Mouse (Mus musculus): Measurements from ENCODE around the gene C1qtnf5. TPM values are rescaled to one million over a fixed set of nuclear protein-coding genes. Genes with fewer than 3 reads are reported as not detected.

The C1qtnf5 gene
- polyA plus RNA-seq (2011; ENCODE audit: insufficient read length, low read depth, missing spikeins): 25.4 and 36.4 TPM in 2 replicates

- H3K27ac ChIP-seq (ENCODE audit: insufficient read depth, low read length): peak within 1 kb of the TSS; percentile 80
- TF ChIP-seq CTCF (IDR thresholded peaks at IDR 0.05; ENCODE audit: borderline replicate concordance, insufficient read depth, low read length) (no peak), POLR2A (IDR thresholded peaks at IDR 0.05; ENCODE audit: low read depth, low read length) (peak; percentile 60)
- H3K4me1 ChIP-seq (ENCODE audit: control insufficient read depth, insufficient read depth, low read length): 0 out of 2 replicates have a peak, but pooled peaks cover 9% of the 10 kb centered on the region
- H3K4me3 ChIP-seq (ENCODE audit: insufficient read depth, low read length): peak within 1 kb of the TSS; percentile 7
These were observed at the start of gene C1qtnf5 for GRCm38 (mm10) chr9:44107110-44107509. Gene C1qtnf5 (plus strand): TSS chr9:44107245.

- H3K4me1 ChIP-seq (ENCODE audit: control insufficient read depth, insufficient read depth, low read length): no peaks in the 10 kb centered on the region; the same call in 1 of the 2 replicates
These were observed 48.4 kb upstream of the C1qtnf5 start for GRCm38 (mm10) chr9:44058606-44059005.

DNA sequence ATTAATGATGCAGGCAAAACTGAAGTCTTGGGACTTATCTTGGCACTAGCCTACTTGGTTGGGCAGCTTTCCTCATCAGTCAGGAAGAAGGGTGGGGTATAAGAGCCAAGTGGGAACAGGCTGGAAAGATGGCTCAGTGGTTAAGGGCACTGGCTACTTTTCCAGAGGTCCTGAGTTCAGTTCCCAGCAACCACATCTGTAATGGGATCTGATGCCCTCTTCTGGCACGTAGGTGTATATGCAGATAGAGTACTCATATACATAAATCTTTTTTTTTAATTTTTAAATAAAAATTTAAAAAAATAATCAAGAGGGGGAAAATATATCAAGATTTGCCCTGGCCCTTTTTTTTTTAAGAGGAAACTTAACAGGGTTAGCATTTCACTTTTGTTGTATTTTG lies 41.9 kb upstream of the C1qtnf5 start:
- Histone ChIP-seq H3K27ac (ENCODE audit: insufficient read depth, low read length) (no peak overlapping the region), H3K4me3 (ENCODE audit: insufficient read depth, low read length) (no peak overlapping the region), H3K4me1 (ENCODE audit: control insufficient read depth, insufficient read depth, low read length) (no peaks in the 10 kb centered on the region; the same call in 1 of the 2 replicates)
- no peak for TF ChIP-seq CTCF (IDR thresholded peaks at IDR 0.05; ENCODE audit: borderline replicate concordance, insufficient read depth, low read length)
- no peak for TF ChIP-seq POLR2A (IDR thresholded peaks at IDR 0.05; ENCODE audit: low read depth, low read length)

More at GRCm38 (mm10) chr9:44058606-44059005, 48.4 kb upstream of the C1qtnf5 start:
- no peak overlapping the region for H3K27ac ChIP-seq (ENCODE audit: insufficient read depth, low read length)
- TF ChIP-seq CTCF (IDR thresholded peaks at IDR 0.05; ENCODE audit: borderline replicate concordance, insufficient read depth, low read length) (no peak), POLR2A (IDR thresholded peaks at IDR 0.05; ENCODE audit: low read depth, low read length) (no peak)
- no peak overlapping the region for H3K4me3 ChIP-seq (ENCODE audit: insufficient read depth, low read length)

DNA sequence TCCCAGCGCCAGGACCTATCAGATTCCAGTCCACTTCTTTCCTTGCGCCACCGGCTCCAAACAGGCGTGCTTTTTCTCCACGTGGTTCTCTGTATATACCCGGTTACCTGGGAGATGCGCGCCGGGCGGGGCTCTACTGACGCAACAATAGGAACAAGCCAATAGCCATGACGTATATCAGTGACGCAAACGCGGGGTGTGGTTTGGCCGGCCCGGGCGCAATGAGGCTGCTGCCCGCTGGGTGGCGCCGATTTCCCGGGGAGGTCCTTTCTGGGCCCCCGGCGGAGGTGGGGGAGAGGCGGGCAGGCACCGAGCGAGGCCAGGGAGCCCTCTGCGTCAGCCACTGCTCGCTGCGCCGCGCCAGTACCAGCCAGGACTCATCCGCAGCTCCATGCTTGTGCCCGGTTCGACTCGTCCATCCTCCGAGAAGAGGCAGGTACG lies 40.2 kb upstream of the C1qtnf5 start, which contains the start of gene Usp2:
Gene Usp2 (plus strand): TSS at position 237 of the 441 bp plus-strand sequence.
- H3K4me3 ChIP-seq (ENCODE audit: insufficient read depth, low read length): peak within 1 kb of the TSS; percentile 48
- H3K27ac ChIP-seq (ENCODE audit: insufficient read depth, low read length): no peak within 1 kb of the TSS

GRCm38 (mm10) chr9:44067241-44067959 lies 39.6 kb upstream of the C1qtnf5 start:
- peak overlapping the region; percentile 48 for H3K4me3 ChIP-seq (ENCODE audit: insufficient read depth, low read length)
- H3K27ac ChIP-seq (ENCODE audit: insufficient read depth, low read length): no peak overlapping the region
- peaks cover 3% of the 10 kb centered on the region; the same call in 1 of the 2 replicates for H3K4me1 ChIP-seq (ENCODE audit: control insufficient read depth, insufficient read depth, low read length)
- TF ChIP-seq CTCF (IDR thresholded peaks at IDR 0.05; ENCODE audit: borderline replicate concordance, insufficient read depth, low read length) (no peak), POLR2A (IDR thresholded peaks at IDR 0.05; ENCODE audit: low read depth, low read length) (no peak)

More for the DNA sequence above, 40.2 kb upstream of the C1qtnf5 start, which contains the start of gene Usp2:
- TF ChIP-seq POLR2A (IDR thresholded peaks at IDR 0.05; ENCODE audit: low read depth, low read length) (peak; percentile 63), CTCF (IDR thresholded peaks at IDR 0.05; ENCODE audit: borderline replicate concordance, insufficient read depth, low read length) (peak; percentile 58; the same call in 1 of the 2 replicates)
- no peaks in the 10 kb centered on the region; the same call in 1 of the 2 replicates for H3K4me1 ChIP-seq (ENCODE audit: control insufficient read depth, insufficient read depth, low read length)

- no peak overlapping the region for H3K27ac ChIP-seq (ENCODE audit: insufficient read depth, low read length)
- H3K4me1 ChIP-seq (ENCODE audit: control insufficient read depth, insufficient read depth, low read length): peaks cover 3% of the 10 kb centered on the region; the same call in 1 of the 2 replicates
- no peak overlapping the region for H3K4me3 ChIP-seq (ENCODE audit: insufficient read depth, low read length)
- TF ChIP-seq POLR2A (IDR thresholded peaks at IDR 0.05; ENCODE audit: low read depth, low read length): no peak
- no peak for TF ChIP-seq CTCF (IDR thresholded peaks at IDR 0.05; ENCODE audit: borderline replicate concordance, insufficient read depth, low read length)
These were observed 39.1 kb upstream of the C1qtnf5 start for GRCm38 (mm10) chr9:44067960-44068330.

- Histone ChIP-seq H3K4me1 (ENCODE audit: control insufficient read depth, insufficient read depth, low read length) (peaks cover 3% of the 10 kb centered on the region; the same call in 1 of the 2 replicates), H3K27ac (ENCODE audit: insufficient read depth, low read length) (no peak overlapping the region), H3K4me3 (ENCODE audit: insufficient read depth, low read length) (no peak overlapping the region)
- TF ChIP-seq CTCF (IDR thresholded peaks at IDR 0.05; ENCODE audit: borderline replicate concordance, insufficient read depth, low read length): no peak
- TF ChIP-seq POLR2A (IDR thresholded peaks at IDR 0.05; ENCODE audit: low read depth, low read length): no peak
These were observed 37.8 kb upstream of the C1qtnf5 start for GRCm38 (mm10) chr9:44069252-44069651.

GRCm38 (mm10) chr9:44070113-44070843 lies 36.8 kb upstream of the C1qtnf5 start:
- no peak overlapping the region for H3K4me3 ChIP-seq (ENCODE audit: insufficient read depth, low read length)
- peaks cover 3% of the 10 kb centered on the region; the same call in 1 of the 2 replicates for H3K4me1 ChIP-seq (ENCODE audit: control insufficient read depth, insufficient read depth, low read length)
- TF ChIP-seq POLR2A (IDR thresholded peaks at IDR 0.05; ENCODE audit: low read depth, low read length): no peak
- no peak for TF ChIP-seq CTCF (IDR thresholded peaks at IDR 0.05; ENCODE audit: borderline replicate concordance, insufficient read depth, low read length)
- H3K27ac ChIP-seq (ENCODE audit: insufficient read depth, low read length): no peak overlapping the region

DNA sequence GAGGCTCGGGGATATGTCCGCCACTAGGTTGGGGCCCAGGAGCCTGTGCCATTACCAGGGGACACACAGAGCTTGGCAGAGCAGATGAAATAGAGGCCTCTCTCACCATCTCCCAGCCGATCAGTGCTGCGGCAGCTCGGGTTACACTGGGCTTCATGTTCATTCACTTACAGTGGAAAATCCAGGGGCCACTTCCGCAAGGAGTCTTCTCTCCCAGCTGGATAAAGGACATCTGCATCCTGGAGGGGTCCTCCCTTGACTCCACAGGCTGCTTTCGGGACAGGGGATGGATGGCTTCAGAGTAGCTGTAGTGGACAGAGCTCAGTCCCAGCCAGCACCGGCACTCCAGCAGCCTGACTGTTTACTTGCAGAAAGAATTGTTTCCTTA lies 36.2 kb upstream of the C1qtnf5 start:
- no peak overlapping the region for H3K4me3 ChIP-seq (ENCODE audit: insufficient read depth, low read length)
- TF ChIP-seq CTCF (IDR thresholded peaks at IDR 0.05; ENCODE audit: borderline replicate concordance, insufficient read depth, low read length) (no peak), POLR2A (IDR thresholded peaks at IDR 0.05; ENCODE audit: low read depth, low read length) (no peak)
- peaks cover 3% of the 10 kb centered on the region; the same call in 1 of the 2 replicates for H3K4me1 ChIP-seq (ENCODE audit: control insufficient read depth, insufficient read depth, low read length)
- H3K27ac ChIP-seq (ENCODE audit: insufficient read depth, low read length): no peak overlapping the region
